Mouse (Mus musculus) embryonic facial prominence, embryonic 15.5 days (tissue): ENCODE results near the gene Gm39566. TPM values are rescaled to one million over a fixed set of nuclear protein-coding genes. Genes with fewer than 3 reads are reported as not detected.
A peak's percentile ranks its signal among the peaks of the same experiment; 100 is the strongest.

ENCODE experiments used
- ATAC-seq: fragments of 200-750 bp; cut with Nextera tagmentation; 2 replicates; pipeline ENCODE4 v1.8.0; 2017; ENCODE audit warnings: low read depth, moderate TSS enrichment; ENCODE audit not compliant: insufficient number of reproducible peaks, low FRiP score, low TSS enrichment
- H3K27ac ChIP-seq: fragments of 300-500 bp; sonication (generic); replicated peaks from 2 replicates; pipeline ENCODE4 v1.5.1; 2015; ENCODE audit warnings: mild to moderate bottlenecking, inconsistent platforms
- H3K27me3 ChIP-seq: fragments of 300-500 bp; sonication (generic); 2 replicates; pipeline ENCODE4 v1.6.1; 2015; ENCODE audit warnings: inconsistent platforms
- H3K36me3 ChIP-seq: fragments of 300-500 bp; sonication (generic); 2 replicates; pipeline ENCODE4 v1.6.1; 2015; ENCODE audit warnings: mild to moderate bottlenecking, inconsistent platforms
- H3K4me1 ChIP-seq: fragments of 300-500 bp; sonication (generic); 2 replicates; pipeline ENCODE4 v1.6.1; 2015; ENCODE audit warnings: inconsistent platforms
- H3K4me2 ChIP-seq: fragments of 300-500 bp; sonication (generic); replicated peaks from 2 replicates; pipeline ENCODE4 v1.6.1; 2015; ENCODE audit warnings: mild to moderate bottlenecking, inconsistent platforms
- H3K4me3 ChIP-seq: fragments of 300-500 bp; sonication (generic); replicated peaks from 2 replicates; pipeline ENCODE4 v1.5.1; 2015; ENCODE audit warnings: mild to moderate bottlenecking, inconsistent platforms
- H3K9ac ChIP-seq: fragments of 300-500 bp; sonication (generic); 2 replicates; pipeline ENCODE4 v1.6.1; 2015; ENCODE audit warnings: inconsistent platforms
- H3K9me3 ChIP-seq: fragments of 300-500 bp; sonication (generic); replicated peaks from 2 replicates; pipeline ENCODE4 v1.6.1; 2016; ENCODE audit warnings: inconsistent platforms
- WGBS: fragments of 180-500 bp; shearing (Covaris S2); methylation state at CpG from one replicate; pipeline ENCODE4 v1.1.7; 2015; 5-methylcytosine and 5-hydroxymethylcytosine counted together
- polyA plus RNA-seq: library from polyadenylated mRNA; unstranded; fragments of >200 nt; fragmentation: Nextera tagmentation; extraction: Ambion mirVana; gene quantifications from 2 replicates; pipeline ENCODE4 v1.2.1, GENCODE M21; 2015

Gene Gm39566
- polyA plus RNA-seq, 1 experiment from 2014 or later: not detected

DNA sequence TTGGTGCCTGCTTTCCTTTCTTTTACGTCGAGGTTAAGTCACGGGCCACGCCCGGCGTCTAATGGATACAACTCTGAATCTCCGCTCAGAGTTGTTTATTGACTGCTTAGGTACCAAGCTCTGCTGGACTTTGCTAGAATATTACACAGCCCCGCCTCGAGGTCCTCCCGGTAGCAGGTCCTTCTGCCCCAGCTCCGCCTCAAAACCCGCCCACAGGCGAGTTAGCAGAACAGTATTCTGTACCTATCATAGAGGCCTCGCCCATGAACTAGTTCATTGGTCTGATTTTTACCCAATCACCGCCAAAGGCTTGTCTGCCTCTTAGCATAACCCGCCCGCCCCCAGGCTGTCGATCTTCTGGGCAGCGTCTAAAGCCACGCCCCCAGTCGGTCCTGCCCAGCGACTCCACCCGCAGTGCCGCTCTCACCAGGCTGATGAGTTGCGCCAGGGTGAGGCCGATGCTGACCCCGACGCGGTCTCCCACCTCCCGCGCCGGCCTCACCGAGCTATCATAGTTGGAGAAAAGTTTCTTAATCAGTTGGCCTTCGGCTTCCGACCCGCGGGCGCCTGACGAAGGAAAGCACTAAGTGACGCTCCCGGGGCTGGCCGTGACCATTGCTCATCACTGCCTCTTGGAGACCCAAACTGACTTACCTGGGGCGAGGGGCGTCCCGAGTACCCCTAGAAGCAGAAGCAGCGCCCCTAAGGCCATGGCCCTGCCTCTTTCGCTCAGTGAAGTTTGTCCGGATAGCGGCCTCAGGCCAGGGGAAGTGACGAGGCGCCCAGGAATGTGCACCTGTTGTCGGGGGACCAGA is 19.7 kb downstream of the Gm39566 start, which contains the start of gene Chrnb1:
Gene Chrnb1 (minus strand): TSS at position 776 of the 815 bp plus-strand sequence.
- peak; percentile 92 for ATAC-seq
- WGBS: 2% methylated on average over 52 of the region's 52 CpGs
- 0 out of 2 replicates have a peak, but pooled peaks cover 6% of the 10 kb centered on the region for H3K27me3 ChIP-seq
- peak within 1 kb of the TSS; percentile 98 for H3K4me2 ChIP-seq
- no peaks in the 10 kb centered on the region for H3K9me3 ChIP-seq
- H3K4me1 ChIP-seq: peaks cover 23% of the 10 kb centered on the region
- H3K36me3 ChIP-seq: no peaks in the 10 kb centered on the region
- peak within 1 kb of the TSS; percentile 56 for H3K4me3 ChIP-seq
- peak within 1 kb of the TSS; percentile 42 for H3K9ac ChIP-seq
- peak within 1 kb of the TSS; percentile 78 for H3K27ac ChIP-seq

- Histone ChIP-seq H3K4me3 (no peak overlapping the region), H3K27ac (no peak overlapping the region), H3K9me3 (no peaks in the 10 kb centered on the region), H3K4me1 (peaks cover 9% of the 10 kb centered on the region), H3K36me3 (no peaks in the 10 kb centered on the region), H3K4me2 (no peak overlapping the region), H3K9ac (no peak overlapping the region), H3K27me3 (0 out of 2 replicates have a peak, but pooled peaks cover 6% of the 10 kb centered on the region)
- 62% methylated on average over 5 of the region's 5 CpGs for WGBS
- ATAC-seq: no peak
These were observed 21.7 kb downstream of the Gm39566 start for GRCm38 (mm10) chr11:69793429-69793828.

GRCm38 (mm10) chr11:69791420-69791819 is 23.7 kb downstream of the Gm39566 start:
- WGBS: 60% methylated on average over 5 of the region's 5 CpGs
- Histone ChIP-seq H3K27ac (no peak overlapping the region), H3K4me1 (peaks cover 9% of the 10 kb centered on the region), H3K27me3 (no peaks in the 10 kb centered on the region), H3K9me3 (no peaks in the 10 kb centered on the region), H3K4me2 (no peak overlapping the region), H3K9ac (no peak overlapping the region), H3K36me3 (no peaks in the 10 kb centered on the region), H3K4me3 (no peak overlapping the region)
- no peak for ATAC-seq

DNA sequence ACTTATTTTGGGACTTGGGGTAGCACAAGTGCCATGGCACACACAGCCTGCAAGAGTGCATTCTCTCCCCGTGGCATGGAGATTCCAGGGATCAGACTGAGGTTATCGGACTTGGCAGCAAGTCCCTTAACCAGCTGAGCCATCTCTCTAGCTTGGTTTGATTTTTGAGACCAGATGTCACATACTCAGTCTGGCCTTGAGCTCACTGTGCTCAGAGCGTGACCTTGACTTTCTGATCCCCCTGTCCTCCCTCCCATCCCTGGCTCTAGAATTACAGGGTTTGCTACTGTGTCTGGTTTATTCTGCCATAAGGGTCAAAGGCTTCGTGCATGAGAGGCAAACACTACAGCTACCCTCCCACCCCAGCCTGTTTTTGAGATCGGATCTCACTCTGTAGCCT is 25.7 kb downstream of the Gm39566 start:
- Histone ChIP-seq H3K27me3 (no peaks in the 10 kb centered on the region), H3K4me2 (no peak overlapping the region), H3K36me3 (no peaks in the 10 kb centered on the region), H3K9ac (no peak overlapping the region), H3K9me3 (no peaks in the 10 kb centered on the region), H3K4me3 (no peak overlapping the region), H3K4me1 (0 out of 2 replicates have a peak, but pooled peaks cover 5% of the 10 kb centered on the region), H3K27ac (no peak overlapping the region)
- 45% methylated on average over 5 of the region's 5 CpGs for WGBS
- ATAC-seq: no peak

DNA sequence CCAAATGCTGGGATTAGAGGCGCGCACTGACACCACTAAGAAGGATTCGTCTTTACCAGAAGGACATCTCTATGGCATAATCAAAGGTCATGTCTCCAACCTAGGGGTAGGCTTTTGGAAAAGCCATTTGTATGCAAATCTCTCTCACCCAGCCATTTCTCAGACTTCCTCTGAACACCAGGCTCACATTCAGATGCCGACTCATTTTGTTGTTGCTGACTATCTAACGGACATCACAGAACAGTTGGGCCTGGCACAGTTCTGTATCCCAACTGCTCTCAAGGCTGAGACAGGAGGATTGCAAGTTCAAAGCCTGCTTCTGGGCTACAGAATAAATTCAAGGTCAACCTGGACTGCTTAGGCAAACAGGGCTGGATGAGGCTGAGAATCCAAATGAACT is 27.8 kb downstream of the Gm39566 start:
- WGBS: 87% methylated on average over 5 of the region's 5 CpGs

DNA sequence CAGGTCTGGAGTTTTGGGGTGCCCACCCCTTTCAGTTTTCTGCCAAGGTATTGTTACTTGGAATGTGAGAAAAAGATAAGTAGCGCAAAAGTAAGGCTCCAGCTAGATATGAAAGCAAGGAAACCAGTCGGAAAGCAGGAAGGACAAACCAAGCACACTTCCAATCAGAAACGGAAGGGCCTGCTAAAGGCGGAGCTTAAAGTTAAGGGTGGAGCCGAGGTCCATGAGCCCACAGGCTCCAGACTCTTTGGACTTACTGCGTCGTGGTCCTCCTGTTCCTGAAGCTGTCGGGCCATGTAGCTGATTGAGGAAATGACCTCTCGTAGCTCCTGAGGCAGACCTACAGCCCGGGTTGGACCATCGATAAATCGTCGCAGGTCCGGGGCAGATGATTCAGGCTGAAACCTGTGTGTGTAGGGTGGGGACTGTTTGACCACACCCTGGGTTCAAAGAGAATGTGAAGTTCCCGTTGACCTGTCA is 30.3 kb downstream of the Gm39566 start:
- ATAC-seq: no peak
- WGBS: 43% methylated on average over 15 of the region's 15 CpGs
- no peaks in the 10 kb centered on the region for H3K36me3 ChIP-seq
- no peaks in the 10 kb centered on the region for H3K9me3 ChIP-seq
- no peak overlapping the region for H3K27ac ChIP-seq
- H3K27me3 ChIP-seq: no peaks in the 10 kb centered on the region
- peak overlapping the region; percentile 6; the same call in 1 of the 2 replicates for H3K4me3 ChIP-seq
- peak overlapping the region; percentile 17; the same call in 1 of the 2 replicates for H3K4me2 ChIP-seq
- H3K4me1 ChIP-seq: 0 out of 2 replicates have a peak, but pooled peaks cover 5% of the 10 kb centered on the region
- no peak overlapping the region for H3K9ac ChIP-seq

More for the DNA sequence above, 27.8 kb downstream of the Gm39566 start:
- Histone ChIP-seq H3K27ac (no peak overlapping the region), H3K36me3 (no peaks in the 10 kb centered on the region), H3K9ac (no peak overlapping the region), H3K4me1 (0 out of 2 replicates have a peak, but pooled peaks cover 5% of the 10 kb centered on the region), H3K4me3 (no peak overlapping the region), H3K27me3 (no peaks in the 10 kb centered on the region), H3K4me2 (no peak overlapping the region), H3K9me3 (no peaks in the 10 kb centered on the region)
- ATAC-seq: no peak

- Histone ChIP-seq H3K36me3 (peaks cover 12% of the 10 kb centered on the region; the same call in 1 of the 2 replicates), H3K9ac (no peak overlapping the region), H3K27ac (no peak overlapping the region), H3K4me2 (no peak overlapping the region), H3K9me3 (no peaks in the 10 kb centered on the region), H3K4me1 (peaks cover 25% of the 10 kb centered on the region), H3K27me3 (no peaks in the 10 kb centered on the region), H3K4me3 (no peak overlapping the region)
- no peak for ATAC-seq
- WGBS: 40% methylated on average over 4 of the region's 4 CpGs
These were observed 33.3 kb downstream of the Gm39566 start for GRCm38 (mm10) chr11:69781828-69782227.

GRCm38 (mm10) chr11:69778985-69779384 is 36.1 kb downstream of the Gm39566 start:
- H3K27ac ChIP-seq: no peak overlapping the region
- no peak overlapping the region for H3K4me3 ChIP-seq
- H3K4me2 ChIP-seq: 0 out of 2 replicates have a peak overlapping the region, but pooled peaks have one; percentile 2
- ATAC-seq: no peak
- H3K36me3 ChIP-seq: peaks cover 25% of the 10 kb centered on the region
- H3K27me3 ChIP-seq: no peaks in the 10 kb centered on the region
- H3K9me3 ChIP-seq: no peaks in the 10 kb centered on the region
- WGBS: 36% methylated on average over 7 of the region's 7 CpGs
- H3K4me1 ChIP-seq: peaks cover 31% of the 10 kb centered on the region
- H3K9ac ChIP-seq: no peak overlapping the region

DNA sequence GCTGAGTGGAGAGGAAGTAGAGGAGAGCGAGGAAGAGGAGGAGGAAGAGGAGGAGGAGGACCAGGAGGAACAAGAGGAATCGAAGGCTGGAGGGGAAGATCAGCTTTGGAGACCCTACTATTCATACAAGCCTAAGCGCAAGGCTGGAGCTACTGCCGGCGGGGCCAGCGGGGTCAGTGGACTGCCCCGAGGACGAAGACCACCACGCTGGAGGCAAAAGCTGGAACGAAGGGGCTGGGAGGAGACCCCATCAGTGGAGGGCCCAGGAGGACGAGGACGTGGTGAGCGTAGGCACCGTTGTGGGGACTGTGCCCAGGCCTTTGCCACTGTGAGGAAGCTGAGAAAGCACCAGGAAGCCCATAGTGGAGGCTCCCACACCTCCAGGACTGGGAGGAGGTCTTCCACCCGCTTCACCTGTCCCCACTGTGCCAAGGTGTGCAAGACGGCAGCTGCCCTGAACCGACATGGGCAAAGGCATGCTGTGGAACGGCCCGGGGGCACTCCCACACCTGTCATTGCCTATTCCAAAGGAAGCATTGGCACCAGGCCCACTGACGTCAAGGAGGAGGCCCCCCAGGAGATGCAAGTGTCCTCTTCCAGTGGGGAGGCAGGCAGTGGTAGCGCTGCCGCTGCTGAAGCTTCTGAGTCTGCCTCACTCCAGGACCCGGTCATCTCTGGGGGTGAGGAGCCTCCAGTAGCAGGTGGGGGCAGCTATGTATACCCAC is 36.7 kb downstream of the Gm39566 start:
- Histone ChIP-seq H3K4me1 (peaks cover 31% of the 10 kb centered on the region), H3K9me3 (no peaks in the 10 kb centered on the region), H3K9ac (no peak overlapping the region), H3K27me3 (no peaks in the 10 kb centered on the region), H3K27ac (no peak overlapping the region), H3K36me3 (peaks cover 25% of the 10 kb centered on the region), H3K4me2 (0 out of 2 replicates have a peak overlapping the region, but pooled peaks have one; percentile 2), H3K4me3 (no peak overlapping the region)
- WGBS: 59% methylated on average over 23 of the region's 23 CpGs
- ATAC-seq: no peak; the same call in 1 of the 2 replicates

DNA sequence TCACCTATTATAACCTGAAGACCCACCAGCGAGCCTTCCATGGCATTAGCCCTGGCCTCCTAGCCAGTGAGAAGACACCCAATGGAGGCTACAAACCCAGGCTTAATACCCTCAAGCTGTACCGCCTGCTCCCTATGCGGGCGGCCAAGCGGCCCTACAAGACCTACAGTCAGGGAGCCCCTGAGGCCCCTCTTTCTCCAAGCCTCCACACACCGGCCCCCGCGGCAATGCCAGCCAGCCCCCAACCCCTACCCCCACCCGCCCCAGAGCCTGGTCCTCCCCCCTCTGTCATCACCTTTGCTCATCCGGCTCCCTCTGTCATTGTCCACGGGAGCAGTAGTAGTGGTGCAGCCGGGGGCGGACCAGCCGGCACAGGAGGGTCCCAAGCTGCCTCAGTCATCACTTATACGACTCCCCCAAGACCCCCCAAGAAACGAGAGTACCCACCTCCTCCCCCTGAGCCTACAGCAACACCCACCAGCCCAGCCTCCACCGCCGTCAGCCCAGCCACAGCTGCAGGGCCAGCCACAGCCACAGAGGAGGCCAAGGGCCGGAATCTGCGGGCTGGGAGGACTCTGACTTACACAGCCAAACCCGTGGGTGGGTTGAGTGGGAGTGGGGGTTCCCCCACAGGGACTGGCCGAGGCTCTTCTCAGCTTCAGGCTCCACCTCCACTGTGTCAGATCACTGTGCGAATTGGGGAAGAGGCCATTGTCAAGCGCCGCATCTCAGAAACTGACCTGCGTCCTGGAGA is 37.4 kb downstream of the Gm39566 start:
- Histone ChIP-seq H3K27ac (no peak overlapping the region), H3K27me3 (no peaks in the 10 kb centered on the region), H3K9me3 (no peaks in the 10 kb centered on the region), H3K4me1 (peaks cover 31% of the 10 kb centered on the region), H3K4me3 (no peak overlapping the region), H3K9ac (no peak overlapping the region), H3K4me2 (no peak overlapping the region), H3K36me3 (peaks cover 25% of the 10 kb centered on the region)
- no peak for ATAC-seq
- 60% methylated on average over 26 of the region's 26 CpGs for WGBS
